Mouse (Mus musculus) cerebellum, postnatal 14 days (tissue): ENCODE measurements at regions not wholly inside any gene's neighbourhood (a gene's known extent, or its start where the extent isn't known, plus 50 kb on each side); places are given as distances from the start of the nearest gene placed in this dataset.

Experiments
- DNase-seq, 2 experiments: peaks; one replicate each; pipeline ENCODE4 v3.0.0; 2021; ENCODE audit warnings: mixed read lengths in 2 of 2

DNA sequence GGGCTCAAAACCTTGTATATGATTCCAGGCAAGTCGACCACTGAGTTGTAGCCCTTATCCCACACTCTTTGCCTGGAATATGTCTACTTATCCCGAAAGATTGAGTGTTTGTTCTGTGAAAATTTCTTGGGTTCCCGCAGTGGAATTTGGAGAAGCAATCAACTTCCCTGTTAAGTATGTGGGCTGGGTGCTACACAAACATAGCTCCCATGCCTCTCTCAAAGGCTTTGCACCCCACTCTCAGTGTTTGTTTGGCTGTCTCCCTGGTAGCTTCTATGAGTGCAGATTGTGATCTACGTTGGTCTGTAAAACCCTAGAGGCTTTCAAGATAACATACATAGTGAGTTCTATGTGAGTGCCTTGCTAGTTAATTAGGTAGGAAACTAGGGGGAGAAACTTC is 1184.2 kb downstream of the 4930447A16Rik start:
- DNase-seq: no peak
